Comparison of ENCODE assay signal across 9 mouse cellular contexts in genomic region chr15:89428136-89428790, GRCm38 (mm10). TPM values are rescaled to one million over a fixed set of nuclear protein-coding genes. Genes with fewer than 3 reads are reported as not detected.
DNase-seq lines count a peak whose midpoint lies in the region; ATAC-seq and TF ChIP-seq lines count a peak whose summit lies in the region.
"Had no signal": no experiment of that assay in that cellular context is flagged by ENCODE, and none has a peak within 500 bp of the region (broad histone marks: within the 10 kb centered on the region; RNA-seq: fewer than 3 reads in every experiment).

No protein-coding gene starts in this region.

- ATAC-seq in neural tube, embryonic 11.5 days (ENCODE audit: insufficient read depth, low FRiP score, low TSS enrichment), result no peak
- no peak for ATAC-seq in forebrain, postnatal 0 days
- no peak for ATAC-seq in liver, embryonic 12.5 days

- no peak overlapping the region for H3K9ac ChIP-seq in neural tube, embryonic 11.5 days (ENCODE audit: low read length)
- 0 out of 2 replicates have a peak overlapping the region, but pooled peaks have one; percentile 74 for H3K9ac ChIP-seq in forebrain, postnatal 0 days
- H3K9ac ChIP-seq in liver, embryonic 12.5 days, result peak overlapping the region; percentile 88

- no peaks in the 10 kb centered on the region for H3K36me3 ChIP-seq in neural tube, embryonic 11.5 days (ENCODE audit: control insufficient read depth, insufficient read depth, low read length)
- peaks cover 23% of the 10 kb centered on the region for H3K36me3 ChIP-seq in forebrain, postnatal 0 days (ENCODE audit: insufficient read depth)
- peaks cover 28% of the 10 kb centered on the region for H3K36me3 ChIP-seq in liver, embryonic 12.5 days

- H3K27ac ChIP-seq in neural tube, embryonic 11.5 days (ENCODE audit: low read depth, low read length), result no peak overlapping the region
- no peak overlapping the region for H3K27ac ChIP-seq in forebrain, postnatal 0 days (ENCODE audit: low read depth, low read length)
- 0 out of 2 replicates have a peak overlapping the region, but pooled peaks have one; percentile 100 for H3K27ac ChIP-seq in liver, embryonic 12.5 days

- 81% methylated on average over 19 of the region's 19 CpGs for WGBS in neural tube, embryonic 11.5 days
- WGBS in forebrain, postnatal 0 days, result 83% methylated on average over 19 of the region's 19 CpGs
- 81% methylated on average over 19 of the region's 19 CpGs for WGBS in liver, embryonic 12.5 days (ENCODE audit: insufficient replicate concordance)

- H3K27me3 ChIP-seq in neural tube, embryonic 11.5 days (ENCODE audit: control insufficient read depth, insufficient read depth, low read length), result no peaks in the 10 kb centered on the region
- H3K27me3 ChIP-seq in forebrain, postnatal 0 days (ENCODE audit: insufficient read depth, low read length), result no peaks in the 10 kb centered on the region
- no peaks in the 10 kb centered on the region for H3K27me3 ChIP-seq in liver, embryonic 12.5 days (replicated peaks)

- peaks cover 8% of the 10 kb centered on the region for H3K4me1 ChIP-seq in neural tube, embryonic 11.5 days (ENCODE audit: control insufficient read depth, insufficient read depth, low read length)
- H3K4me1 ChIP-seq in forebrain, postnatal 0 days (ENCODE audit: insufficient read depth), result peaks cover 10% of the 10 kb centered on the region; the same call in 1 of the 2 replicates
- H3K4me1 ChIP-seq in liver, embryonic 12.5 days, result peaks cover 44% of the 10 kb centered on the region

- DNase-seq in neural tube, embryonic 11.5 days (ENCODE audit: low spot score), result no peak
- DNase-seq in neural tube, embryonic 10.5 days (ENCODE audit: extremely low spot score, low spot score), result no peak
- no peak for DNase-seq in forebrain, postnatal 0 days
- DNase-seq in testis, postnatal 10 days (ENCODE audit: low spot score), result peak; percentile 44
- no peak for DNase-seq in embryo, embryonic 11 days
- DNase-seq in adrenal gland, postnatal 25 days, result no peak
- DNase-seq: lung, postnatal 10 days had no signal

- H3K4me3 ChIP-seq in neural tube, embryonic 11.5 days (ENCODE audit: low read depth, low read length), result peak overlapping the region; percentile 50
- peak overlapping the region; percentile 65 for H3K4me3 ChIP-seq in forebrain, postnatal 0 days (ENCODE audit: low read depth, low read length)
- H3K4me3 ChIP-seq in liver, embryonic 12.5 days, result peak overlapping the region; percentile 84

- H3K4me2 ChIP-seq in neural tube, embryonic 11.5 days (ENCODE audit: low read depth), result peak overlapping the region; percentile 91
- peak overlapping the region; percentile 95 for H3K4me2 ChIP-seq in forebrain, postnatal 0 days (ENCODE audit: low read depth)
- peak overlapping the region; percentile 91 for H3K4me2 ChIP-seq in liver, embryonic 12.5 days

- no peak for TF ChIP-seq CTCF in forebrain, postnatal 0 days (IDR thresholded peaks at IDR 0.05; ENCODE audit: low read depth)

- H3K9me3 ChIP-seq in neural tube, embryonic 11.5 days (ENCODE audit: control insufficient read depth, low read length), result no peaks in the 10 kb centered on the region
- H3K9me3 ChIP-seq in forebrain, postnatal 0 days (ENCODE audit: low read length), result no peaks in the 10 kb centered on the region
- H3K9me3 ChIP-seq in liver, embryonic 12.5 days (replicated peaks), result no peaks in the 10 kb centered on the region

RNA-seq across cellular contexts. Expression of gene C730034F03Rik, which starts 1.1 kb away (rescaled TPM):
- 2.0 and 2.3 TPM in 2 replicates for polyA plus RNA-seq in neural tube, embryonic 11.5 days (2014; fragmentation: Nextera tagmentation; extraction: Ambion mirVana)
- 0.90 and 1.3 TPM in 2 replicates for total RNA-seq in forebrain, postnatal 0 days (2014; rRNA removed)
- 1.3 and 2.3 TPM in 2 replicates for polyA plus RNA-seq in forebrain, postnatal 0 days (2015; fragmentation: Nextera tagmentation; extraction: Ambion mirVana)
- 2.1 and 2.3 TPM in 2 replicates for polyA plus RNA-seq in liver, embryonic 12.5 days (2016; fragmentation: Nextera tagmentation; extraction: Ambion mirVana)
- total RNA-seq in adrenal gland, postnatal 25 days (2021), result 1.5 and 2.0 TPM in 2 replicates

RNA-seq across cellular contexts. Expression of gene Gm44502, which starts 1.2 kb away (rescaled TPM):
- polyA plus RNA-seq in neural tube, embryonic 11.5 days (2014; fragmentation: Nextera tagmentation; extraction: Ambion mirVana), result 0.26 and 0.64 TPM in 2 replicates
- total RNA-seq in forebrain, postnatal 0 days (2014; rRNA removed), result 1.7 and 1.8 TPM in 2 replicates
- not detected in 2 replicates for polyA plus RNA-seq in forebrain, postnatal 0 days (2015; fragmentation: Nextera tagmentation; extraction: Ambion mirVana)
- polyA plus RNA-seq in liver, embryonic 12.5 days (2016; fragmentation: Nextera tagmentation; extraction: Ambion mirVana), result not detected in 2 replicates
- 10.4 TPM in 1 of 2 replicates, not detected in the other for total RNA-seq in adrenal gland, postnatal 25 days (2021)

RNA-seq across cellular contexts. Expression of gene Chkb, which starts 1.4 kb away (rescaled TPM):
- polyA plus RNA-seq in neural tube, embryonic 11.5 days (2014; fragmentation: Nextera tagmentation; extraction: Ambion mirVana), result 58.1 and 63.8 TPM in 2 replicates
- 56.9 and 59.9 TPM in 2 replicates for total RNA-seq in forebrain, postnatal 0 days (2014; rRNA removed)
- polyA plus RNA-seq in forebrain, postnatal 0 days (2015; fragmentation: Nextera tagmentation; extraction: Ambion mirVana), result 78.2 and 92.4 TPM in 2 replicates
- polyA plus RNA-seq in liver, embryonic 12.5 days (2016; fragmentation: Nextera tagmentation; extraction: Ambion mirVana), result 29.0 and 30.4 TPM in 2 replicates
- total RNA-seq in adrenal gland, postnatal 25 days (2021), result 72.8 and 73.9 TPM in 2 replicates

RNA-seq across cellular contexts. Expression of gene Cpt1b, which starts 2.6 kb away (rescaled TPM):
- 1.2 TPM in 1 of 2 replicates, not detected in the other for polyA plus RNA-seq in neural tube, embryonic 11.5 days (2014; fragmentation: Nextera tagmentation; extraction: Ambion mirVana)
- 5.0 TPM in 2 replicates for total RNA-seq in forebrain, postnatal 0 days (2014; rRNA removed)
- polyA plus RNA-seq in forebrain, postnatal 0 days (2015; fragmentation: Nextera tagmentation; extraction: Ambion mirVana), result 1.1 and 1.3 TPM in 2 replicates
- 2.0 and 2.3 TPM in 2 replicates for polyA plus RNA-seq in liver, embryonic 12.5 days (2016; fragmentation: Nextera tagmentation; extraction: Ambion mirVana)
- total RNA-seq in adrenal gland, postnatal 25 days (2021), result 101 and 132 TPM in 2 replicates

RNA-seq across cellular contexts. Expression of gene Syce3, which starts 18.0 kb away (rescaled TPM):
- polyA plus RNA-seq in neural tube, embryonic 11.5 days (2014; fragmentation: Nextera tagmentation; extraction: Ambion mirVana), result not detected in 2 replicates
- total RNA-seq in forebrain, postnatal 0 days (2014; rRNA removed), result not detected in 2 replicates
- polyA plus RNA-seq in forebrain, postnatal 0 days (2015; fragmentation: Nextera tagmentation; extraction: Ambion mirVana), result 0.49 TPM in 1 of 2 replicates, not detected in the other
- not detected in 2 replicates for polyA plus RNA-seq in liver, embryonic 12.5 days (2016; fragmentation: Nextera tagmentation; extraction: Ambion mirVana)
- not detected in 2 replicates for total RNA-seq in adrenal gland, postnatal 25 days (2021)
- polyA plus RNA-seq: brain, embryonic 14.5 days had no signal
